Comparison of ENCODE assay signal across 8 mouse cellular contexts in the genomic region with DNA sequence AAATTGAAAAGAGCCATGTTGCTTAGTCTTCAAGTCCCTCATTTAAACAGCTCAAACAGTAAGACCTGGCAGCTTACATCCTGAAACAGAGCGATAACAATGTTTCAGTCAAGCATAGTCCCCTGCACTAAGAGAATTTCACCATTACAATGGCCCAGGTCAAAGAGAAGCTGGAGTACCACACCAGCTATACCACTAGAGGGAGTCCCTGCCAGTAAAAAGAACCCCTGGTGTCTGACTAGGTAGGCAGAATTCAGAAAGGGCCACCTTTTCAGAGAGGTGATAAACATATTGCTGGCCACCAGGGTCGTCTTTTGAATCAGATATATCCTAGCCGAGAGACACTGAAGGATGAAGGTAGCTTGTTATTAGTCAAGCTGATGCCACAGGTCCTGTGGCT. TPM values are rescaled to one million over a fixed set of nuclear protein-coding genes. Genes with fewer than 3 reads are reported as not detected.
DNase-seq lines count a peak whose midpoint lies in the region; ATAC-seq and TF ChIP-seq lines count a peak whose summit lies in the region.

No protein-coding gene starts in this region.

- TF ChIP-seq POLR2A in brain, embryonic 14.5 days (IDR thresholded peaks at IDR 0.05; ENCODE audit: borderline replicate concordance, extremely low read depth, insufficient read depth, insufficient read length, poor library complexity, severe bottlenecking), result no peak

- H3K36me3 ChIP-seq in heart, postnatal 0 days (replicated peaks; ENCODE audit: control insufficient read depth, insufficient read depth, low read length), result peaks cover 76% of the 10 kb centered on the region
- peaks cover 70% of the 10 kb centered on the region for H3K36me3 ChIP-seq in heart, embryonic 12.5 days
- H3K36me3 ChIP-seq in E14TG2a.4 (ENCODE audit: insufficient read depth, low read length), result peaks cover 87% of the 10 kb centered on the region
- peaks cover 75% of the 10 kb centered on the region for H3K36me3 ChIP-seq in hindbrain, embryonic 14.5 days (replicated peaks; ENCODE audit: control insufficient read depth, insufficient read depth)
- H3K36me3 ChIP-seq in liver, embryonic 12.5 days, result peaks cover 81% of the 10 kb centered on the region
- peaks cover 35% of the 10 kb centered on the region for H3K36me3 ChIP-seq in neural tube, embryonic 14.5 days (ENCODE audit: control insufficient read depth, insufficient read depth, low read length)

- peak; percentile 58 for DNase-seq in heart, postnatal 0 days (ENCODE audit: low spot score)
- DNase-seq in brain, embryonic 14.5 days (ENCODE audit: low read depth), result peak; percentile 59
- DNase-seq in hindbrain, embryonic 14.5 days (ENCODE audit: low spot score), result peak; percentile 54
- DNase-seq in ovary, postnatal 14 days (ENCODE audit: low spot score), result no peak

- no peaks in the 10 kb centered on the region for H3K4me1 ChIP-seq in heart, postnatal 0 days (ENCODE audit: control insufficient read depth, insufficient read depth)
- H3K4me1 ChIP-seq in heart, embryonic 12.5 days (replicated peaks), result no peaks in the 10 kb centered on the region
- H3K4me1 ChIP-seq in E14TG2a.4 (replicated peaks; ENCODE audit: low read depth, low read length), result no peaks in the 10 kb centered on the region
- H3K4me1 ChIP-seq in hindbrain, embryonic 14.5 days (replicated peaks; ENCODE audit: control insufficient read depth, insufficient read depth, low read length), result no peaks in the 10 kb centered on the region
- no peaks in the 10 kb centered on the region for H3K4me1 ChIP-seq in liver, embryonic 12.5 days
- H3K4me1 ChIP-seq in neural tube, embryonic 14.5 days (ENCODE audit: control insufficient read depth, insufficient read depth, low read length), result no peaks in the 10 kb centered on the region

- WGBS in heart, postnatal 0 days, result 46% methylated on average over 3 of the region's 3 CpGs
- 55% methylated on average over 3 of the region's 3 CpGs for WGBS in heart, embryonic 12.5 days
- 47% methylated on average over 3 of the region's 3 CpGs for WGBS in hindbrain, embryonic 14.5 days
- 49% methylated on average over 3 of the region's 3 CpGs for WGBS in liver, embryonic 12.5 days (ENCODE audit: insufficient replicate concordance)
- WGBS in neural tube, embryonic 14.5 days, result 63% methylated on average over 3 of the region's 3 CpGs

- H3K9me3 ChIP-seq in heart, postnatal 0 days (replicated peaks; ENCODE audit: control insufficient read depth, low read length), result no peaks in the 10 kb centered on the region
- H3K9me3 ChIP-seq in heart, embryonic 12.5 days (replicated peaks), result no peaks in the 10 kb centered on the region
- no peaks in the 10 kb centered on the region for H3K9me3 ChIP-seq in E14TG2a.4 (ENCODE audit: low read length)
- H3K9me3 ChIP-seq in hindbrain, embryonic 14.5 days (ENCODE audit: control insufficient read depth, low read length), result no peaks in the 10 kb centered on the region
- H3K9me3 ChIP-seq in liver, embryonic 12.5 days (replicated peaks), result no peaks in the 10 kb centered on the region
- H3K9me3 ChIP-seq in neural tube, embryonic 14.5 days (ENCODE audit: control insufficient read depth, low read length), result no peaks in the 10 kb centered on the region

- ATAC-seq in heart, postnatal 0 days (ENCODE audit: insufficient read depth, low read depth), result peak; percentile 60; the same call in 1 of the 2 replicates
- ATAC-seq in heart, embryonic 12.5 days (ENCODE audit: insufficient number of reproducible peaks, low FRiP score), result no peak
- ATAC-seq in hindbrain, embryonic 14.5 days (ENCODE audit: low FRiP score), result peak; percentile 78; the same call in 1 of the 2 replicates
- ATAC-seq in liver, embryonic 12.5 days, result 0 out of 2 replicates have a peak, but pooled peaks have one; percentile 57
- ATAC-seq in neural tube, embryonic 14.5 days (ENCODE audit: low read depth), result peak; percentile 70

- peak; percentile 72 for TF ChIP-seq CTCF in heart, postnatal 0 days (IDR thresholded peaks at IDR 0.05; ENCODE audit: low read depth)
- peak; percentile 87 for TF ChIP-seq CTCF in E14TG2a.4 (conservative IDR thresholded peaks at IDR 0.05; ENCODE audit: low read length)
- TF ChIP-seq CTCF in brain, embryonic 14.5 days (IDR thresholded peaks at IDR 0.05; ENCODE audit: borderline replicate concordance, extremely low read depth, insufficient read depth, insufficient read length), result peak; percentile 67; the same call in 1 of the 2 replicates

- TF ChIP-seq EP300 in heart, postnatal 0 days (IDR thresholded peaks at IDR 0.05; ENCODE audit: low read depth), result no peak

- H3K9ac ChIP-seq in heart, postnatal 0 days (replicated peaks; ENCODE audit: low read depth, low read length), result no peak overlapping the region
- H3K9ac ChIP-seq in heart, embryonic 12.5 days, result no peak overlapping the region
- H3K9ac ChIP-seq in hindbrain, embryonic 14.5 days, result no peak overlapping the region
- no peak overlapping the region for H3K9ac ChIP-seq in liver, embryonic 12.5 days
- H3K9ac ChIP-seq in neural tube, embryonic 14.5 days (replicated peaks; ENCODE audit: low read depth, low read length), result no peak overlapping the region

- H3K27ac ChIP-seq in heart, postnatal 0 days (ENCODE audit: low read depth), result no peak overlapping the region
- H3K27ac ChIP-seq in heart, embryonic 12.5 days (ENCODE audit: poor library complexity, severe bottlenecking), result no peak overlapping the region
- H3K27ac ChIP-seq in hindbrain, embryonic 14.5 days, result no peak overlapping the region
- no peak overlapping the region for H3K27ac ChIP-seq in liver, embryonic 12.5 days
- H3K27ac ChIP-seq in neural tube, embryonic 14.5 days (ENCODE audit: low read depth, low read length), result no peak overlapping the region

- no peaks in the 10 kb centered on the region for H3K27me3 ChIP-seq in heart, postnatal 0 days (ENCODE audit: control insufficient read depth, insufficient read depth, low read length)
- no peaks in the 10 kb centered on the region for H3K27me3 ChIP-seq in heart, embryonic 12.5 days (replicated peaks)
- no peaks in the 10 kb centered on the region for H3K27me3 ChIP-seq in E14TG2a.4 (ENCODE audit: insufficient read depth, low read length)
- no peaks in the 10 kb centered on the region for H3K27me3 ChIP-seq in hindbrain, embryonic 14.5 days (ENCODE audit: control insufficient read depth, insufficient read depth, low read length)
- H3K27me3 ChIP-seq in liver, embryonic 12.5 days (replicated peaks), result no peaks in the 10 kb centered on the region
- H3K27me3 ChIP-seq in neural tube, embryonic 14.5 days (ENCODE audit: control insufficient read depth, insufficient read depth, low read length), result no peaks in the 10 kb centered on the region

- no peak overlapping the region for H3K4me3 ChIP-seq in heart, postnatal 0 days (ENCODE audit: low read depth, low read length)
- no peak overlapping the region for H3K4me3 ChIP-seq in heart, embryonic 12.5 days
- H3K4me3 ChIP-seq in E14TG2a.4 (replicated peaks; ENCODE audit: low read length), result no peak overlapping the region
- no peak overlapping the region for H3K4me3 ChIP-seq in hindbrain, embryonic 14.5 days (replicated peaks; ENCODE audit: low read length)
- H3K4me3 ChIP-seq in liver, embryonic 12.5 days, result no peak overlapping the region
- H3K4me3 ChIP-seq in neural tube, embryonic 14.5 days (ENCODE audit: low read depth, low read length), result no peak overlapping the region

- no peak overlapping the region for H3K4me2 ChIP-seq in heart, postnatal 0 days (ENCODE audit: low read depth, low read length)
- H3K4me2 ChIP-seq in heart, embryonic 12.5 days, result no peak overlapping the region
- no peak overlapping the region for H3K4me2 ChIP-seq in hindbrain, embryonic 14.5 days (replicated peaks)
- H3K4me2 ChIP-seq in liver, embryonic 12.5 days, result no peak overlapping the region
- H3K4me2 ChIP-seq in neural tube, embryonic 14.5 days (ENCODE audit: low read depth, low read length), result no peak overlapping the region

RNA-seq across cellular contexts. Expression of gene Sdha, which starts 9.0 kb away (rescaled TPM):
- 401 and 402 TPM in 2 replicates for total RNA-seq in heart, postnatal 0 days (2014; rRNA removed; ENCODE audit: low replicate concordance)
- 912 and 960 TPM in 2 replicates for polyA plus RNA-seq in heart, postnatal 0 days (2015; fragmentation: Nextera tagmentation; extraction: Ambion mirVana)
- 450 and 465 TPM in 2 replicates for polyA plus RNA-seq in heart, embryonic 12.5 days (2016; fragmentation: Nextera tagmentation; extraction: Ambion mirVana)
- 127 and 146 TPM in 2 replicates for polyA plus RNA-seq in brain, embryonic 14.5 days (2012; rRNA removed)
- polyA plus RNA-seq in hindbrain, embryonic 14.5 days (2014; fragmentation: Nextera tagmentation; extraction: Ambion mirVana), result 195 and 217 TPM in 2 replicates
- polyA plus RNA-seq in liver, embryonic 12.5 days (2016; fragmentation: Nextera tagmentation; extraction: Ambion mirVana), result 192 and 194 TPM in 2 replicates
- polyA plus RNA-seq in neural tube, embryonic 14.5 days (2014; fragmentation: Nextera tagmentation; extraction: Ambion mirVana), result 199 and 210 TPM in 2 replicates

RNA-seq across cellular contexts. Expression of gene Ccdc127, which starts 9.1 kb away (rescaled TPM):
- 6.4 and 7.2 TPM in 2 replicates for total RNA-seq in heart, postnatal 0 days (2014; rRNA removed; ENCODE audit: low replicate concordance)
- polyA plus RNA-seq in heart, postnatal 0 days (2015; fragmentation: Nextera tagmentation; extraction: Ambion mirVana), result 43.5 and 46.5 TPM in 2 replicates
- polyA plus RNA-seq in heart, embryonic 12.5 days (2016; fragmentation: Nextera tagmentation; extraction: Ambion mirVana), result 48.7 and 54.9 TPM in 2 replicates
- polyA plus RNA-seq in brain, embryonic 14.5 days (2012; rRNA removed), result 14.7 and 19.8 TPM in 2 replicates
- 46.2 and 46.8 TPM in 2 replicates for polyA plus RNA-seq in hindbrain, embryonic 14.5 days (2014; fragmentation: Nextera tagmentation; extraction: Ambion mirVana)
- 31.4 and 33.8 TPM in 2 replicates for polyA plus RNA-seq in liver, embryonic 12.5 days (2016; fragmentation: Nextera tagmentation; extraction: Ambion mirVana)
- polyA plus RNA-seq in neural tube, embryonic 14.5 days (2014; fragmentation: Nextera tagmentation; extraction: Ambion mirVana), result 47.4 and 52.5 TPM in 2 replicates

RNA-seq across cellular contexts. Expression of gene Lrrc14b, which starts 22.8 kb away (rescaled TPM):
- total RNA-seq in heart, postnatal 0 days (2014; rRNA removed; ENCODE audit: low replicate concordance), result 25.5 and 26.0 TPM in 2 replicates
- polyA plus RNA-seq in heart, postnatal 0 days (2015; fragmentation: Nextera tagmentation; extraction: Ambion mirVana), result 25.2 and 32.2 TPM in 2 replicates
- 0.87 and 1.5 TPM in 2 replicates for polyA plus RNA-seq in heart, embryonic 12.5 days (2016; fragmentation: Nextera tagmentation; extraction: Ambion mirVana)
- 0.11 TPM in 1 of 2 replicates, not detected in the other for polyA plus RNA-seq in brain, embryonic 14.5 days (2012; rRNA removed)
- polyA plus RNA-seq in hindbrain, embryonic 14.5 days (2014; fragmentation: Nextera tagmentation; extraction: Ambion mirVana), result not detected in 2 replicates
- not detected in 2 replicates for polyA plus RNA-seq in liver, embryonic 12.5 days (2016; fragmentation: Nextera tagmentation; extraction: Ambion mirVana)
- polyA plus RNA-seq in neural tube, embryonic 14.5 days (2014; fragmentation: Nextera tagmentation; extraction: Ambion mirVana), result not detected in 2 replicates

RNA-seq across cellular contexts. Expression of gene Pdcd6, which starts 23.7 kb away (rescaled TPM):
- 60.3 and 112 TPM in 2 replicates for total RNA-seq in heart, postnatal 0 days (2014; rRNA removed; ENCODE audit: low replicate concordance)
- 90.3 and 90.8 TPM in 2 replicates for polyA plus RNA-seq in heart, postnatal 0 days (2015; fragmentation: Nextera tagmentation; extraction: Ambion mirVana)
- polyA plus RNA-seq in heart, embryonic 12.5 days (2016; fragmentation: Nextera tagmentation; extraction: Ambion mirVana), result 87.5 and 89.2 TPM in 2 replicates
- 112 and 144 TPM in 2 replicates for polyA plus RNA-seq in brain, embryonic 14.5 days (2012; rRNA removed)
- 126 and 138 TPM in 2 replicates for polyA plus RNA-seq in hindbrain, embryonic 14.5 days (2014; fragmentation: Nextera tagmentation; extraction: Ambion mirVana)
- 83.5 and 90.0 TPM in 2 replicates for polyA plus RNA-seq in liver, embryonic 12.5 days (2016; fragmentation: Nextera tagmentation; extraction: Ambion mirVana)
- 116 and 122 TPM in 2 replicates for polyA plus RNA-seq in neural tube, embryonic 14.5 days (2014; fragmentation: Nextera tagmentation; extraction: Ambion mirVana)

RNA-seq across cellular contexts. Expression of gene Ahrr, which starts 48.9 kb away (rescaled TPM):
- total RNA-seq in heart, postnatal 0 days (2014; rRNA removed; ENCODE audit: low replicate concordance), result 4.9 and 7.6 TPM in 2 replicates
- polyA plus RNA-seq in heart, postnatal 0 days (2015; fragmentation: Nextera tagmentation; extraction: Ambion mirVana), result 2.3 TPM in 2 replicates
- 0.73 and 0.82 TPM in 2 replicates for polyA plus RNA-seq in heart, embryonic 12.5 days (2016; fragmentation: Nextera tagmentation; extraction: Ambion mirVana)
- polyA plus RNA-seq in brain, embryonic 14.5 days (2012; rRNA removed), result 2.0 and 2.5 TPM in 2 replicates
- polyA plus RNA-seq in hindbrain, embryonic 14.5 days (2014; fragmentation: Nextera tagmentation; extraction: Ambion mirVana), result 0.51 and 0.52 TPM in 2 replicates
- 0.12 and 0.48 TPM in 2 replicates for polyA plus RNA-seq in liver, embryonic 12.5 days (2016; fragmentation: Nextera tagmentation; extraction: Ambion mirVana)
- 0.20 and 0.48 TPM in 2 replicates for polyA plus RNA-seq in neural tube, embryonic 14.5 days (2014; fragmentation: Nextera tagmentation; extraction: Ambion mirVana)

Comparison
In these comparisons a context has a peak if more than half of its experiments do, and no peak if none do; other contexts are left out.
1. RNA of gene Lrrc14b, which starts 22.8 kb away (polyA plus RNA-seq): 25.2 to 32.2 TPM in heart, postnatal 0 days; 0.87 to 1.5 TPM in heart, embryonic 12.5 days, 0.11 TPM in brain, embryonic 14.5 days, not detected in hindbrain, embryonic 14.5 days, not detected in liver, embryonic 12.5 days and not detected in neural tube, embryonic 14.5 days; every median in the first group is over 10 times any median in the second.
2. Peak in every context shown above with its lines, with median percentiles within 50 percentile points of each other: CTCF ChIP-seq.